ENCODE assay signal across 13 mouse cellular contexts in the genomic region with DNA sequence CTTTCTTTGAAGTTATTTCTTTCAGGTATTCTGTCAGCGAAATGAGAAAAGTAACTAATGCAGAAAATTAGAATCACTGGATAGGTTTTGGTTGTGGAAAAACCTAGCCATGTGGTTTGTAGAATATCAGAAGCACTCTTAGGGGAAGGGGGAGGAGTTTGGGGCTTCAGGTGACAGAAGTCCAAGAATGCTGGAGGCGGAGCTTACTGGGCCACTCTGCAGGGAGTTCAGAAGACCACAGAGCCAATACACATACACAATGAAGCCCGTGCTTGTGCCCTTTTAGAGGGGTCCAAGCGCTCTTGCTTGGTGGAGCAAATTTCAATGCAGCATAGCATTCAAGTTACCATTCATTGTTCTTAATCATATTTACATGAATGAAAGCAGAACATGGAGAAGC.
DNase-seq lines count a peak whose midpoint lies in the region; TF ChIP-seq lines count a peak whose summit lies in the region.
"Had no signal": no experiment of that assay in that cellular context is flagged by ENCODE, and none has a peak within 500 bp of the region (broad histone marks: within the 10 kb centered on the region; RNA-seq: fewer than 3 reads in every experiment).

No protein-coding gene starts in this region.

- no peaks in the 10 kb centered on the region for H3K9me3 ChIP-seq in ES-E14 (ENCODE audit: control insufficient read depth, insufficient read depth, low read depth, low read length)
- H3K9me3 ChIP-seq: embryonic facial prominence, embryonic 12.5 days; hindbrain, embryonic 13.5 days; liver, embryonic 13.5 days had no signal

- H3K27ac ChIP-seq in kidney, adult 2 months (ENCODE audit: insufficient read depth, low read depth, low read length), result no peak overlapping the region
- no peak overlapping the region for H3K27ac ChIP-seq in ES-E14 (ENCODE audit: insufficient read depth, low read depth, low read length, poor library complexity, severe bottlenecking)
- no peak overlapping the region for H3K27ac ChIP-seq in gastrocnemius, adult 2 months
- H3K27ac ChIP-seq: embryonic facial prominence, embryonic 12.5 days; hindbrain, embryonic 13.5 days; liver, embryonic 13.5 days had no signal

- whole genome bisulfite sequencing in kidney, adult 2 months, result 50% methylated on average over 4 of the region's 4 CpGs

- TF ChIP-seq POLR2A in kidney, adult 2 months (IDR thresholded peaks at IDR 0.05; ENCODE audit: low read depth, low read length), result no peak

- no peaks in the 10 kb centered on the region for H3K27me3 ChIP-seq in kidney, adult 2 months (replicated peaks; ENCODE audit: control insufficient read depth, insufficient read depth, low read length)
- H3K27me3 ChIP-seq: embryonic facial prominence, embryonic 12.5 days; hindbrain, embryonic 13.5 days; liver, embryonic 13.5 days had no signal

- TF ChIP-seq CTCF in kidney, adult 2 months (conservative IDR thresholded peaks at IDR 0.05; ENCODE audit: insufficient read depth, insufficient read length, low read depth, low read length), result no peak
- no peak for TF ChIP-seq CTCF in gastrocnemius, adult 2 months (IDR thresholded peaks at IDR 0.05)

- peaks cover 2% of the 10 kb centered on the region; the same call in 1 of the 2 replicates for H3K4me1 ChIP-seq in kidney, adult 2 months (ENCODE audit: control insufficient read depth, insufficient read depth, low read length)
- H3K4me1 ChIP-seq in ES-E14 (ENCODE audit: control insufficient read depth in 2 of 2, insufficient read depth in 2 of 2, low read length in 2 of 2, poor library complexity in 1 of 2), result peaks cover 0 to 2% of the 10 kb centered on the region in 2 experiments; a peak in 1 of 4 replicates
- H3K4me1 ChIP-seq: liver, embryonic 13.5 days had no signal

- intact Hi-C loops in gastrocnemius, adult 2 months (cut with DNase I), result no loop called here

- no peak overlapping the region for H3K4me3 ChIP-seq in kidney, adult 2 months (ENCODE audit: insufficient read depth, low read depth, low read length)
- no peak overlapping the region for H3K4me3 ChIP-seq in ES-E14 (ENCODE audit: insufficient read depth in 1 of 2, low read depth in 1 of 2, low read length in 2 of 2, poor library complexity in 1 of 2, severe bottlenecking in 1 of 2)
- H3K4me3 ChIP-seq in gastrocnemius, adult 2 months, result no peak overlapping the region
- H3K4me3 ChIP-seq: embryonic facial prominence, embryonic 12.5 days; hindbrain, embryonic 13.5 days; liver, embryonic 13.5 days had no signal

- no peak overlapping the region for H3K9ac ChIP-seq in ES-E14 (ENCODE audit: insufficient read depth, low read depth, low read length, poor library complexity, severe bottlenecking)
- H3K9ac ChIP-seq: embryonic facial prominence, embryonic 12.5 days; hindbrain, embryonic 13.5 days; liver, embryonic 13.5 days had no signal

- H3K36me3 ChIP-seq in kidney, adult 2 months (ENCODE audit: control insufficient read depth, insufficient read depth, low read length), result no peaks in the 10 kb centered on the region
- H3K36me3 ChIP-seq in ES-E14 (ENCODE audit: control insufficient read depth, insufficient read depth, low read length, poor library complexity, severe bottlenecking), result no peaks in the 10 kb centered on the region
- H3K36me3 ChIP-seq: embryonic facial prominence, embryonic 12.5 days; hindbrain, embryonic 13.5 days; liver, embryonic 13.5 days had no signal

- in situ Hi-C loops in ES-E14 (cut with MboI; ENCODE audit: low sequenced_read_pairs in 2 of 2, unreplicated experiment in 2 of 2), result no loop called here

- peak; percentile 23 for DNase-seq in kidney, adult 2 months
- DNase-seq in kidney, adult 18-20 months, result no peak
- peak; percentile 26 for DNase-seq in ES-E14 (ENCODE audit: low read depth, low spot score)
- DNase-seq in embryo, embryonic 11 days, result peak; percentile 40
- DNase-seq in lung, postnatal 25 days (ENCODE audit: low spot score), result peak; percentile 8
- DNase-seq in adrenal gland, adult 18-20 months (ENCODE audit: low spot score in 2 of 2), result no peak
- DNase-seq in gastrocnemius, adult 2 months, result no peak
- DNase-seq: adrenal gland, postnatal 14 days; cerebellum, adult 8-10 months; liver, embryonic 13.5 days; midbrain, embryonic 14.5 days had no signal

TF ChIP-seq in ES-E14, 5 proteins besides CTCF, POLR2A, EP300 and RAD21:
- TF ChIP-seq CHD2 (IDR thresholded peaks at IDR 0.05; ENCODE audit: low read depth, low read length), result no peak
- no peak for TF ChIP-seq ZC3H11A (IDR thresholded peaks at IDR 0.05; ENCODE audit: borderline replicate concordance, low read depth, low read length)
- TF ChIP-seq MAFK (IDR thresholded peaks at IDR 0.05; ENCODE audit: insufficient read depth, low read depth, low read length), result no peak
- no peak for TF ChIP-seq HCFC1 (IDR thresholded peaks at IDR 0.05; ENCODE audit: borderline replicate concordance, insufficient read depth, low read length)
- TF ChIP-seq ZNF384 (IDR thresholded peaks at IDR 0.05; ENCODE audit: low read depth, low read length), result no peak

Comparison
In these comparisons a context has a peak if more than half of its experiments do, and no peak if none do; other contexts are left out.
1. DNase-seq: peak in kidney, adult 2 months (single experiment), ES-E14 (single experiment), embryo, embryonic 11 days (single experiment) and lung, postnatal 25 days (single experiment); none in kidney, adult 18-20 months (single experiment), adrenal gland, adult 18-20 months (0 of 2) and gastrocnemius, adult 2 months (single experiment).